Mouse (Mus musculus) liver, embryonic 16.5 days (tissue): ENCODE results near the gene Ptch2. TPM values are rescaled to one million over a fixed set of nuclear protein-coding genes. Genes with fewer than 3 reads are reported as not detected.

Source experiments
- ATAC-seq: fragments of 200-750 bp; cut with Nextera tagmentation; 2 replicates; pipeline ENCODE4 v1.8.0; 2017; ENCODE audit warnings: low read depth, mild to moderate bottlenecking, moderate number of reproducible peaks, moderate library complexity
- H3K27ac ChIP-seq: fragments of 300-500 bp; sonication (generic); 2 replicates; pipeline ENCODE4 v1.5.1; 2014; ENCODE audit warnings: mild to moderate bottlenecking, low read length
- H3K27me3 ChIP-seq: fragments of 300-500 bp; sonication (generic); 2 replicates; pipeline ENCODE4 v1.6.1; 2014; ENCODE audit warnings: low read depth, low read length, mixed read lengths; ENCODE audit not compliant: control insufficient read depth, insufficient read depth
- H3K36me3 ChIP-seq: fragments of 300-500 bp; sonication (generic); 2 replicates; pipeline ENCODE4 v1.6.1; 2014; ENCODE audit warnings: mild to moderate bottlenecking; ENCODE audit not compliant: control insufficient read depth, insufficient read depth
- H3K4me1 ChIP-seq: fragments of 300-500 bp; sonication (generic); 2 replicates; pipeline ENCODE4 v1.6.1; 2014; ENCODE audit warnings: low read depth, low read length, mixed read lengths; ENCODE audit not compliant: control insufficient read depth
- H3K4me2 ChIP-seq: fragments of 300-500 bp; sonication (generic); 2 replicates; pipeline ENCODE4 v1.6.1; 2014; ENCODE audit warnings: low read depth, low read length, mixed read lengths
- H3K4me3 ChIP-seq: fragments of 300-500 bp; sonication (generic); 2 replicates; pipeline ENCODE4 v1.5.1; 2014; ENCODE audit warnings: low read depth, mild to moderate bottlenecking, low read length
- H3K9ac ChIP-seq: fragments of 300-500 bp; sonication (generic); 2 replicates; pipeline ENCODE4 v1.6.1; 2014; ENCODE audit warnings: low read depth, low read length
- H3K9me3 ChIP-seq: fragments of 300-500 bp; sonication (generic); replicated peaks from 2 replicates; pipeline ENCODE4 v1.6.1; 2016; ENCODE audit warnings: low read length; ENCODE audit not compliant: control insufficient read depth
- WGBS: fragments of 180-500 bp; shearing (Covaris S2); extraction: QIAGEN DNeasy Blood & Tissue Kit; methylation state at CpG from one replicate; pipeline ENCODE4 v1.1.7; 2014; ENCODE audit not compliant: insufficient replicate concordance; 5-methylcytosine and 5-hydroxymethylcytosine counted together
- polyA plus RNA-seq: library from polyadenylated mRNA; unstranded; fragments of >200 nt; fragmentation: Nextera tagmentation; extraction: Ambion mirVana; gene quantifications from 2 replicates; pipeline ENCODE4 v1.2.1, GENCODE M21; 2015

Ptch2 gene
- polyA plus RNA-seq: 0.67 and 0.69 TPM in 2 replicates

GRCm38 (mm10) chr4:117095551-117096452 lies at the start of gene Ptch2:
Ptch2 (plus strand) TSS chr4:117096075.
- no peaks in the 10 kb centered on the region for H3K36me3 ChIP-seq
- 3% methylated on average over 50 of the region's 50 CpGs for WGBS
- ATAC-seq: peak; percentile 28; the same call in 1 of the 2 replicates
- peak within 1 kb of the TSS; percentile 64 for H3K4me2 ChIP-seq
- peak within 1 kb of the TSS; percentile 48 for H3K4me3 ChIP-seq
- no peaks in the 10 kb centered on the region for H3K9me3 ChIP-seq
- H3K27me3 ChIP-seq: peaks cover 26% of the 10 kb centered on the region
- H3K27ac ChIP-seq: peak within 1 kb of the TSS; percentile 8; the same call in 1 of the 2 replicates
- H3K9ac ChIP-seq: peak within 1 kb of the TSS; percentile 6; the same call in 1 of the 2 replicates
- peaks cover 10% of the 10 kb centered on the region for H3K4me1 ChIP-seq

DNA sequence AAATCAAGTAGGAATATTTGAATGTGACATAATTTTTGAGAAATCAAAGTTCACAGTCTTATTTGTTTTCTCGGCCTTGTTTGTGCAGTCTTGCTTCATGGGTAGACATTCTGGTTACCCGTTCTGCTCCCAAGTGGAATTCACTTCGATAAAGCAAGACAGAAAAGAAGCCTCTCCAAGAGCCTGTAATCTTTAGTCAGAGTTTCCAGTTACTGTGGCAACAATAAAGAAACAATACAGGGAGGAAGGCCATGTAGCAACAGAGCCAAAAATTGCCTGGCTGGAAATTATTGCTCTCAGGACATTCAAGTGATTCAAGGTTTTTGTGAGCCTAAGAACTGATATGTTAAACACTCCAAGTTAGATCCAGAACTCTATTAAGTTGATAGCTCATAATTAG lies 47.0 kb upstream of the Ptch2 start:
- ATAC-seq: no peak
- no peak overlapping the region for H3K4me3 ChIP-seq
- H3K9me3 ChIP-seq: no peaks in the 10 kb centered on the region
- no peaks in the 10 kb centered on the region for H3K4me1 ChIP-seq
- H3K4me2 ChIP-seq: no peak overlapping the region
- peaks cover 2% of the 10 kb centered on the region; the same call in 1 of the 2 replicates for H3K36me3 ChIP-seq
- H3K27me3 ChIP-seq: no peaks in the 10 kb centered on the region
- H3K9ac ChIP-seq: no peak overlapping the region
- WGBS: 80% methylated on average over 3 of the region's 3 CpGs
- no peak overlapping the region for H3K27ac ChIP-seq

DNA sequence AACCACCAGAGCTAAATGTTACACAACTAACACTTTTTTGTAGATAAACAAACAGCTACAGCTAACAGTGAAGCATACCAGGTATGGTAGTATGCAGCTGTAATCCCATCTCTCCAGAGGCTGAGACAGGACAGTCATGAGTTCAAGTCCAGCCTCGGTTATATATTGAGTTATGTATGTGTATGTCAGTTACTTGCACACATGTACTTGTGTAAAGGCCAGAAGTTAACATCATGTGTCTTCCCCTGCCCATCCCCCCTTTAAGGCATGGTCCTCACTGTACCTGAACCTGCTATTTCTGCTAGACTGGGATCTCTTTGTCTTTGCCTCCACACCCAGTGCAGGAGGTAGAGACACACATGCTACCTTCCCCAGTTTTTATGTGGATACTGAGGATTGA lies 46.4 kb upstream of the Ptch2 start:
- Histone ChIP-seq H3K4me2 (no peak overlapping the region), H3K9ac (no peak overlapping the region), H3K27me3 (no peaks in the 10 kb centered on the region), H3K9me3 (no peaks in the 10 kb centered on the region), H3K27ac (no peak overlapping the region), H3K36me3 (peaks cover 2% of the 10 kb centered on the region; the same call in 1 of the 2 replicates), H3K4me3 (no peak overlapping the region), H3K4me1 (no peaks in the 10 kb centered on the region)
- ATAC-seq: no peak
- 76% methylated on average over 1 of the region's 1 CpGs for WGBS

- Histone ChIP-seq H3K4me3 (no peak overlapping the region), H3K27ac (no peak overlapping the region), H3K4me2 (no peak overlapping the region), H3K4me1 (peaks cover 24% of the 10 kb centered on the region), H3K9ac (no peak overlapping the region), H3K9me3 (no peaks in the 10 kb centered on the region), H3K36me3 (peaks cover 2% of the 10 kb centered on the region; the same call in 1 of the 2 replicates), H3K27me3 (no peaks in the 10 kb centered on the region)
- ATAC-seq: no peak
- WGBS: 83% methylated on average over 4 of the region's 4 CpGs
These were observed 43.2 kb upstream of the Ptch2 start for GRCm38 (mm10) chr4:117052626-117053025.

GRCm38 (mm10) chr4:117053956-117054355 lies 41.9 kb upstream of the Ptch2 start:
- no peak for ATAC-seq
- Histone ChIP-seq H3K27me3 (no peaks in the 10 kb centered on the region), H3K4me3 (no peak overlapping the region), H3K9me3 (no peaks in the 10 kb centered on the region), H3K9ac (no peak overlapping the region), H3K4me2 (no peak overlapping the region), H3K36me3 (peaks cover 2% of the 10 kb centered on the region; the same call in 1 of the 2 replicates), H3K27ac (no peak overlapping the region), H3K4me1 (peaks cover 34% of the 10 kb centered on the region)
- 86% methylated on average over 4 of the region's 4 CpGs for WGBS

DNA sequence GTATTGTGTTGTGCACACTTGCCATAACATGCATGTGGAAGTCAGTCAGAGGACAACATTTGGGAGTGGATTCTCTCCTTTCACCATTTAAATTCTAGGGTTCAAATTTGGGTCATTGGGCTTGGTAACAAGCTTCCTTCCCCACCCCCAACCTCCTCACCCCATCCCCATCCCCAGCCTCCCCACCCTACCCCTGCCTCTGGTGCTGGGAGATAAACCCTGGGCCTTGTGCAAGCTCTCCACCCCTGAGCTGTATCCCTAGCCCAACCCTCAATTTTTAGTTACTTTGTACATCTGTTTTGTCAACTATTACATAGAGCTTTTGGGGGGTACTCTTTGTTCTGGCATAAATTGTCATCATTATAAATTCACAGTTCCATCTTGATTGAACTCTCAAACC lies 39.8 kb upstream of the Ptch2 start:
- Histone ChIP-seq H3K4me2 (peak overlapping the region; percentile 46), H3K27ac (peak overlapping the region; percentile 93), H3K4me1 (peaks cover 34% of the 10 kb centered on the region)

GRCm38 (mm10) chr4:117056514-117056913 lies 39.4 kb upstream of the Ptch2 start:
- peak overlapping the region; percentile 53 for H3K9ac ChIP-seq
- peak overlapping the region; percentile 93 for H3K27ac ChIP-seq
- H3K4me3 ChIP-seq: peak overlapping the region; percentile 16; the same call in 1 of the 2 replicates
- peaks cover 2% of the 10 kb centered on the region; the same call in 1 of the 2 replicates for H3K36me3 ChIP-seq
- no peaks in the 10 kb centered on the region for H3K27me3 ChIP-seq
- peak overlapping the region; percentile 46 for H3K4me2 ChIP-seq
- no peaks in the 10 kb centered on the region for H3K9me3 ChIP-seq
- peak; percentile 39 for ATAC-seq
- 46% methylated on average over 2 of the region's 2 CpGs for WGBS
- H3K4me1 ChIP-seq: peaks cover 34% of the 10 kb centered on the region

More for the DNA sequence above, 39.8 kb upstream of the Ptch2 start:
- ATAC-seq: peak; percentile 99
- peak overlapping the region; percentile 16; the same call in 1 of the 2 replicates for H3K4me3 ChIP-seq
- no peaks in the 10 kb centered on the region for H3K9me3 ChIP-seq
- peaks cover 2% of the 10 kb centered on the region; the same call in 1 of the 2 replicates for H3K36me3 ChIP-seq
- H3K27me3 ChIP-seq: no peaks in the 10 kb centered on the region
- peak overlapping the region; percentile 53 for H3K9ac ChIP-seq

DNA sequence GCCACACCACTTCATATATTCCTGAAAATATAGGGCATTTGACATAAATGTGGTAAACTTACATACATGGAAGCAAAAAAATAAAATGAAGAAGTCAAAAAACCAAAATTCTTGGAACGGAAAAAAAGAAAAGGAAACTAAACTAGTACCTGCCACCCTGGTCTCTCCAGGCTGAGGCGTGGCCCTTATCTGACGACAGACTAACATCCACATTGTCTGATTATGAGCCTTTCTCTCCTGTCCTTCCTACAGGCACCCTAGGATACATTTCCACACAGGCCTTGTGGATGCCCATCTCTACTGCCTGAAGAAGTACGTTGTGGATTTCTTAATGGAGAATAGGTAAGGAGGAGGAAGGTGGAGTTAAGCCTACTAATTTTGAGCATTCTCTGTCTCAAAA lies 37.4 kb upstream of the Ptch2 start:
- 32% methylated on average over 4 of the region's 4 CpGs for WGBS
- Histone ChIP-seq H3K4me3 (no peak overlapping the region), H3K9me3 (no peaks in the 10 kb centered on the region), H3K27me3 (no peaks in the 10 kb centered on the region), H3K4me1 (peaks cover 34% of the 10 kb centered on the region), H3K4me2 (peak overlapping the region; percentile 39), H3K36me3 (no peaks in the 10 kb centered on the region; the same call in 1 of the 2 replicates), H3K9ac (peak overlapping the region; percentile 39; the same call in 1 of the 2 replicates), H3K27ac (peak overlapping the region; percentile 53)
- peak; percentile 43; the same call in 1 of the 2 replicates for ATAC-seq
